Mouse (Mus musculus) adipocyte (in vitro differentiated cells): Measurements from ENCODE around the gene Pam.
"Not testable (repeated sequence)": the region's sequence is repeated elsewhere in the genome, so short reads cannot be mapped to it uniquely, and the experiment has no call there.

ENCODE experiments used
- DNase-seq: peaks from one replicate; pipeline ENCODE4 v3.0.0-alpha.2; 2016; ENCODE audit warnings: low spot score

The Pam gene

DNA sequence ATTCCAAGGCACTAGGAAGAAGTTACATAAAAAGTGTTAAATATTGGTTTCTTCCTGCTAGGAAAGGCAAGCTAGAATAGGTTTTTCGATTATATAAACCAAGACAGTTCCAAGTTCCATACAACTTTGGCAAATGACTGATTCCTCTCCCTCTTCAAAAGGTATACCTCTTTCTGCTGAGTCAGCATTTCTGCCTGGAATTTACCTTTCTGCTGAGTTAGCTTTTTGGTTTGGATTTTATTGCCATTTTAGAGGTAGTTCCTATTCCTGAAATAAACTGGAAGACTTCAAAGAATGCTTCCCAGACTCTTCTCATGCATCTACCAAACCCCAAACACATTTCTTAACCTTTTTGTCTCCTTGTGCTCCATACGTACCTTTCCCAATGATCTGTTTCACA, 327.4 kb downstream of the Pam start:
- DNase-seq = no peak

GRCm38 (mm10) chr1:97765712-97766111, 329.7 kb downstream of the Pam start:
- DNase-seq = not testable (repeated sequence)

GRCm38 (mm10) chr1:97761477-97761876, 334.0 kb downstream of the Pam start:
- DNase-seq = peak; percentile 62

DNA sequence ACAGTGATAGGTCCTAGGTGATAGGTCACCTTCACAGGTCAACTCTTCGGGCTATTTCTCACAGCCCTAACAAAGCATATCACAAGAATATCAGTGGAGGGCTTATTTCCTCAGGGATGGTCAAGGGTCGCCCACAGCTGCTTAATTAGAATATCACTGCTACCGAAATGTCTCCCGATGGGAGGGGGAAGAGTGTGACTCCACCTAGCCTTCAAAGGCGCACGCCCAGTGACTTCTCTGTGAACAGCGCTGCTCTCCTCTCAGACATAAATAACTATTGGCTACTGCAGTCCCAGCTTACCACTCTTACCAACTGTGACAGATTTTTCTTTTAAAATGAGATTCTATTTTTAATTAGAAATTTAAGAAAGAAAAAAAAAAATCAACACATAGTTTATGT, 334.8 kb downstream of the Pam start:
- no peak for DNase-seq

DNA sequence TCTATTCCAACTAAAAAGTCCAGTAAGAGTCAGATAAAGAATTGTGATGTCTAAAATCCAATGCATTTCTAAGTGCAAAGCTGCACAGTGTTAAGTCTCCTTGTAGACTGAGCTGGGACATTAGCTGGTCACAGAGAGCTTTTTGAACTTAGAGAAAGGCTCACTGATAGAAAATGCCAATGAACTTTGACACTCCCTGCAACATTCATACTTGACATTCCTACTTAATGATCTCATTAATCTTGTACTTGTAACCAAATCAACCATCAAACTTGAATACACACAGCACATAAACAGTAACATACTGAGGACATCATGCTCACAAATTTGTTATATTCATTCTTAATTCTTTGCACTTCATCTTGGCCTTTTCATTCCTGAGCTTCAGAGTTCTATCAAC, 335.6 kb downstream of the Pam start:
- no peak for DNase-seq

- no peak for DNase-seq
These were observed 341.1 kb downstream of the Pam start for GRCm38 (mm10) chr1:97754392-97754791.

GRCm38 (mm10) chr1:97753216-97753615, 342.2 kb downstream of the Pam start:
- DNase-seq = no peak

DNA sequence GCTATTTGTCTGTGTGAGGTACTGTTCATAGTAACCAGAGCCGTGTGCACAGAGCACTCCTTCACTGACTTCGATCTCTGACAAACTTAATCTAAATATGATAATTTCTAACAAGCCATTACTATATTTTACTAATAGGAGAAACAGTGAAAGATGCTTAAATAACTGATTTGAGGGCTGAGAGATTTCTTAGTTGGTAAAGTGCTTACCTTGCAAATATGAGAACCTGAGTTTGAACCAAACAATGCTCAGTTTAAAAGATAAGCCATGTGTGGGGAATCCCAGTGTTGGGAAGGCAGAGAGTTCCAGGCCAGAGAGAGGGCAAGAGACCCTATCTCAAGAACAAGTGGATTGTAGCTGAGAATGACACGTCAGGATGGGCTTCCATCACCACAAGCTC, 347.3 kb downstream of the Pam start:
- DNase-seq = no peak

GRCm38 (mm10) chr1:97746261-97746660, 349.2 kb downstream of the Pam start:
- DNase-seq = no peak

- DNase-seq = no peak
These were observed 349.7 kb downstream of the Pam start for GRCm38 (mm10) chr1:97745712-97746111.
